Mouse (Mus musculus) G1E (cell line): ENCODE results near the gene Blnk.

ENCODE experiments used
- CTCF ChIP-seq: IDR thresholded peaks from 2 replicates; pipeline ENCODE4 v1.5.1; 2012; ENCODE audit warnings: low read depth, low read length, inconsistent platforms, mixed read lengths
- GATA1 ChIP-seq: IDR thresholded peaks from 2 replicates; pipeline ENCODE4 v1.6.1; 2012; ENCODE audit warnings: borderline replicate concordance, low read length, inconsistent platforms, mixed read lengths
- TAL1 ChIP-seq: conservative IDR thresholded peaks from 2 replicates; pipeline ENCODE4 v1.6.1; 2012; ENCODE audit warnings: low read depth, low read length, inconsistent platforms, mixed read lengths

DNA sequence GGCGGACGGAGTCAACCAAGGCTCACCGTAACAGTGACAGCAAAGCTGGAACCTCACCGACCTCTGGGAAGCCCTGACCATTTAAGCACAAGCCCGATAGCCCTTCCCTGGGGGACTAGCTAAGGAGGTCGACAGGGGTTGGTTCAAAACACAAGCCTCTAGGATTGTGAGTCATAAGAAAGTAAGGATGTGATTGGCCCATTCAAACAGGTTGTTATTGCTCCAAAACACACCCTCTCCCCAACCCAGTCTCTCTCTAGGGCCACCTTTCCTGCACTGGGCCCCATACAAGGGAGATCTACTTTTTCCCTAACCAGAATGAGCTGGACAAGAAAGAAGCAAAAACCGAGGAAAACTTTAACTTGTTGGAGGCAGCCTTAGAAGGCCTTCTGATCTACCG lies 59.0 kb downstream of the Blnk start:
- TF ChIP-seq CTCF (no peak), GATA1 (no peak), TAL1 (no peak)
